Mouse (Mus musculus): ENCODE data around the gene F2r.

GRCm38 (mm10) chr13:95639336-95640116 lies 21.2 kb upstream of the F2r start:
- TF ChIP-seq POLR2A (IDR thresholded peaks at IDR 0.05; ENCODE audit: borderline replicate concordance, extremely low read depth, insufficient read depth, insufficient read length, poor library complexity, severe bottlenecking) (no peak), CTCF (IDR thresholded peaks at IDR 0.05; ENCODE audit: borderline replicate concordance, extremely low read depth, insufficient read depth, insufficient read length) (no peak)
